Mouse (Mus musculus): ENCODE measurements around the gene Macrod1.

The Macrod1 gene

DNA sequence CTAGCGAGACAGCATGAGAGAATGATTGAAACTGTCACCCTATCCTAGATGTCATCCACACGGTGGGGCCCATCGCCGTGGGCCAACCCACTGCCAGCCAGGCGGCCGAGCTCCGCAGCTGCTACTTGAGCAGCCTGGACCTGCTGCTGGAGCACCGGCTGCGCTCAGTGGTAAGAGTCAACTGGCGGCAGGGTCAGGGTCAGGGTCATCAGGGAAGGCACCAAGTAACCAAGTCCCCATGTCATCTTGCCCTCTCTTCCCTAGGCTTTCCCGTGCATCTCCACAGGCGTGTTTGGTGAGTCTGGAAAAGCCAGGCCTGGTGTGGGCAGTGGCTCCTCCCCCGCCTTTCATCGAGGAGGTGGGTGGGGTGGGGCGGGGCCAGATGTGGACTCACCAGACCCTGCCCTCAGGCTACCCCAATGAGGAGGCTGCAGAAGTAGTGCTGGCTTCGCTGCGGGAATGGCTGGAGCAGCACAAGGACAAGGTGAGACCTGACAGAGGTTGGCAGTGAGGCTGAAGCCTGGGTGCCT, 140.2 kb downstream of the Macrod1 start:
- DNase-seq (ENCODE audit: low spot score in 2 of 2) = no peak

DNA sequence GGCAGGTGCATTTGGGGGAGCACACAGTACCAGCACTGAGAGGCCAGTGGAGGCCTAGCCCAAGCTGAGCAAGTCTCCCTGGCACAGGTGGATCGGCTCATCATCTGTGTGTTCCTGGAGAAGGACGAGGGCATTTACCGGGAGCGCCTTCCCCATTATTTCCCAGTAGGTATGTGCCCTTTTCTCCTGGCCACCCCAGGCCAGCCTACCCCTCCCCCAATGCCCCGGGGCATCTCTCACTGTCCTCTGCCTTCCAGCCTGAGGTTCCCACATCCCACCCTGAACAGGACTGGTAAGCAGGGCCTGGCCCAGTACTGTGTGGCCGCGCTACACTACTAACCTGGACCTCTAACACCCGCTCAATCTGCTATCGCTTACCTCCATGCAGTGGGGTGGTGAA, 140.8 kb downstream of the Macrod1 start:
- no peak for DNase-seq (ENCODE audit: low spot score in 2 of 2)

GRCm38 (mm10) chr19:7199089-7199488, 142.5 kb downstream of the Macrod1 start:
- no peak for DNase-seq (ENCODE audit: low spot score in 2 of 2)

GRCm38 (mm10) chr19:7200427-7200826, 143.8 kb downstream of the Macrod1 start:
- DNase-seq (ENCODE audit: low spot score in 2 of 2) = no peak

GRCm38 (mm10) chr19:7204898-7205297, 148.3 kb downstream of the Macrod1 start:
- DNase-seq (ENCODE audit: low spot score in 2 of 2) = no peak

DNA sequence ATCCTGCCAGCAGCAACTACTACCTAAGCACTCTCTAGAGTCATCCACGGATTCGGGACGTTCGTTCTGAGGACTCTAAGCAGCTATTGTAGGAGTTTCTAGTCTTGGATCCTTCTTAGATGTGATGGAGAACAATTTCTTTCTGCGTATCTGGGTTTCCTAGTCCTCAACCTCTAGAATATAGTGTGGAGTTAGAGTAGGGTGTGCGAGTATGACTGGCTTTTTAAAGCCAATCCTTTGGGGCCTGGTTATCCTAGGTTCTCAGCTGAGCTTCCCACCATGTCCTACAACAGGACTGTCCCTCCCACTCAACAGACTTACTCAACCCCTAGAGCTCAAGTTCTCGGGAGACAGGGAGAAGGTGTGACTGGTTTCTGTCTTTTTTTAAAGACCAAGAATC, 148.7 kb downstream of the Macrod1 start:
- DNase-seq (ENCODE audit: low spot score in 2 of 2) = no peak

DNA sequence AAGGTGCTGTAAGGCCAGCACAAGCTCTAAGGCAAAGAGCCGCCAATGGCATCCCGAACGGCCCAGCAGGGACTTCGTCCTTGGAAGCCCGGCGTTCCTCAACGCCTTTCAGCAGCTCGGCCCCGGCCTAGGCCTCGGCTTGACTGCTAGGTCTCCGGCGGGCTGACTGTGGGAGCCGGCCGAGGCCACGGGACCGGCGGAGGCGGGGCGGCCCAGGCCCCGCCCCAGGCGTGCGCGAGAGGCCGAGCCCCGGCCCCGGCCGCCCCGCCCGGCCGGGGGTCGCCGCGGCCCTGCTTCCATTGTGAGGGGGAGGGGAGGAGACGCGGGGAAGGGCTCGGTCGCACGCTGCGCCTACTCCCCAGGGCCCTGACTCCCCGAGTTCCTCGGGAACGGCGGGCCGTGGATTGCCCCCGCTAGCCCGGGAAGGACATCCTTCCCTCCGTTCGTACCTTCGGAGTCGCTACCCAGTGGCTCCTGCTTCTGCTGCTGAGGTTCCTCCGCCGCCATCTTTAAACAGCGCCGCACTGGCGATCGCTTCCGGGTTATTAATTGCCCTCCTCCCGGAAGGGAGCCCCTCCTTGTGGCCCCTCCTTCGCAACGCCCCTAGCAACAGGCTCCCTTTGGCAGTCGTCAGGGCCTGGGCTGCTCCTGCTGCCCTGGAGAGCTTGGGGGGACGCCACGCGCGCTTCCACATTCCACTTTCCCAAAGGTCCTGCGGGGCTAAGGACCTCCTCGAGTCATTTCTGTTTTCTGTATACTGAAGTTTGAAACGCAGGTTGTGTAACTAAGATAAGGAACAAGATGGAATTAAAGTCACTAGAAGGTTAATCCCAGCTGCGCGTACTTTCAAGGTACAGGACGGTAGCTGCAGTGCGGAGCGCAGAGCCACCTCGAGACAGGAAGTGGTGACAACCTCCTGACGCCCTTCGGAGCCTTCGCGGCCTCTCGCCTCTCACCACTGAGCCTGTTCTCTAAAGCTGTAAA, 149.4 kb downstream of the Macrod1 start, which contains the start of gene Otub1:
Otub1 (minus strand) TSS at position 564 of the 984 bp plus-strand sequence.
- peak; percentile 91 to 92 for DNase-seq (ENCODE audit: low spot score in 2 of 2)

DNA sequence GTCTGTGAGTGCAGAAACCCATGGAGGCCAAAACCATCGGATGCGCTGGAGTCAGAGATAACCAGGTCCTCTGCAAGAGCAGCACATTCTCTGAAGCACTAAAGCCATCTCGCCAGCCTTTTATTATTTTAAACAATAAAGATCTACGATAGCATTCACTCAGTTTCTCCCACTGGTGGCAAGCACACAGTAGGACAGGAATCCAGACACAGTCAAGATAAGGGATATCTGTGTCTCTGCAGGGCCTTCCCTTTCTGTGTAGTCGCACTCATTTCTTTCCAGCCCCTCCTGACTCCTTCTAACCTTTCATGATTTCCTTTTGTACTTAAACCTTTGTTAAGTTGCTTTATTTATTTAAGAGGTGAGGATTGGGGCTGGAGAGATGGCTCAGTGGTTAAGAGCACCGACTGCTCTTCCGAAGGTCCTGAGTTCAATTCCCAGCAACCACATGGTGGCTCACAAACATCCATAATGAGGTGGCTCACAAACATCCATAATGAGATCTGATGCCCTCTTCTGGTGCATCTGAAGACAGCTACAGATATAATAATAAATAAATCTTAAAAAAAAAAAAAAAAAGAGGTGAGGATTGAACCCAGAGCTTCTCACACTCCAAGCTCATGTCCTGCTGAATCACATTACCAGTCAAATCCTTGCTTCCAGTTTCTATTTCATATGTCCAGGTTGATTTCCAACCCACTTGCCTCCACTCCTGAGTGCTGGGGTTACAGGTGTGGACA, 153.5 kb downstream of the Macrod1 start:
- DNase-seq (ENCODE audit: low spot score in 2 of 2) = no peak

DNA sequence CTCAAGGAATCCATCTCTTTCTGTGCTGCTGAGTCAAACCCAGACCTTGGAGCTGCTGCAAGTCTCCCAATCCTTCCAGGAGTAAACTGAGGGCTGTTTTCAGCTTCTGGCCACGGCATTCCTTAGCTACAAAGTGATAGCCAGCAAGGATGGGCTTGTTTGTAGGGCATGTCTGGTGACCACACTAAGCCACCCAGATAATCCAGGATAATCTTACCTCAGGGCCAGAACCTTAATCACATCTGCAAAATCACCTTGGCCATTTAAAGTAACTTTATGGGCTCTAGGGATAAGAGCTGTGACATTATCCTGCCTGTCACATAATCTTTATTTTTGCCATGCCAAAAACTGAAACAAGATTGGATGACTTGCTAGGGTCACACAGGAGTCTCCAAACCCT, 155.6 kb downstream of the Macrod1 start:
- DNase-seq (ENCODE audit: low spot score in 2 of 2) = no peak

DNA sequence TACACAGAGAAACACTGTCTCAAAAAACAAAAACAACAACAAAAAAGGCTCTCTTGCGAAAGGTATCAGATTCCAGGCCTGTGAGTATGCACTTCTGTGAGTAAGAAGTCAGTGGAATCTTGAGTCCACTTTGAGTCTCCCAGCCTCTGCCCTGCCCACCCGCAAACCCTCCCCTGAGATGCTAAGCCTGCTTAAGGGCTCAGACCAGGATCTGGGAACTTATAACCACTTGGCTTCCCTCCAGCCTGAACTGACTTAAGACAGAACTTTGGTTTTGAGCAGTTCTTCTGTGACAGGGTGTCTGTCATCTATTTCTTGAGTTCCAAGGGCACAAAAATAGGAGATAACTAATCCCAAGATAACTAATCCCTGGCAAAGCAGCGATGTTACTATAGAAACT, 156.4 kb downstream of the Macrod1 start:
- no peak for DNase-seq (ENCODE audit: low spot score in 2 of 2)

DNA sequence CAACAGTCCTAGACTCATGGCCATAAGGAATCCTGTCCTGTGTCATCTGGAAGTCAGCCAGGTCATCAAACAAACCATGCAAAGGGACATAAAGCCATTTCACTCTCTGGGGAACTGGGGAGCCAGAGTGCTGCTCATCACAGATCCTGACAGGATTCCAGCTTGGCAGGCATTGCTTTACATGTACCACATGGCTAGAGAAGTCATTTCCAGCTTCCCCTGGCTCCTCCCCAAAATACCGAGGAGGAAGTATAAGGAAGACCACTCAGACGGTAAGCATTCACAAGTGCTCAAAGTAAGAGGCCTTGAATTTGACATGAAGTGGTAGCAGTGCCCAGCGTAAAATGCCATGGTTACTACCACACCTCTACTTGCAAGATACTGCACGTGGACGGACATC, 157.9 kb downstream of the Macrod1 start:
- no peak for DNase-seq (ENCODE audit: low spot score in 2 of 2)

- DNase-seq (ENCODE audit: low spot score in 2 of 2) = peak; percentile 96 to 97
Measured at GRCm38 (mm10) chr19:7217162-7217925, 160.7 kb downstream of the Macrod1 start, which contains the start of gene Cox8a. Gene Cox8a, minus strand, starts transcription at chr19:7217616.

DNA sequence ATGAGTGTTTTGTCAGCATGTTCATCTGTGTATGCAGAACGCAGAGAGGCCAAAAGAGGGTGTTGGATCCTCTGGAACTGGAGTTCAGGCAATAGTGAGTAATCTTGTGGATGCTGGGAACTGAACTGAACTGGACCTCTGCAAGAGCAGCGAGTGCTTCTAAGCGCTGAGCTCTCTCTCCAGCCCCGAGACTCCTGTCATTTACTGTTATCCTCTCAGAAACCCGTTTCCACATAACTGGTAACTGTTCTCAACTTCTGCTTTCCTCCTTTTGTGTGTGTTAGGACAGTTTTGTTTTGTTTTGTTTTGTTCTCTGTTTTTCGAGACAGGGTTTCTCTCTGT, 161.3 kb downstream of the Macrod1 start:
- no peak for DNase-seq (ENCODE audit: low spot score in 2 of 2)

DNA sequence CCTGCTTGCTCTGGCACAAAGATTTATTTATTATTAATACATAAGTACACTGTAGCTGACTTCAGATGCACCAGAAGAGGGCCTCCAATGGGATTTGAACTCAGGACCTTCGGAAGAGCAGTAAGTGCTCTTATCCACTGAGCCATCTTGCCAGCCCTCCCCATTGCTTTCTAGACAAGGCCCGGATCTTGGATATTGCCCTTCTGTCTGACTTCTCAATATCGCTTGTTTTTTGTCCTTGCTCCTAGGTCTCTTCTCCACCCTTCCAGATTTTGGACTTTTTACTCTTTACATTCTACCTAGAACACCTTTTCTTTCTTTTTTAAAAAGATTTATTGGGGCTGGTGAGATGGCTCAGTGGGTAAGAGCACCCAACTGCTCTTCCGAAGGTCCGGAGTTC, 162.1 kb downstream of the Macrod1 start:
- no peak for DNase-seq (ENCODE audit: low spot score in 2 of 2)

- DNase-seq (ENCODE audit: low spot score in 2 of 2) = no peak
Measured at GRCm38 (mm10) chr19:7222196-7222595, 165.6 kb downstream of the Macrod1 start.

GRCm38 (mm10) chr19:7223488-7223887, 166.9 kb downstream of the Macrod1 start:
- DNase-seq (ENCODE audit: low spot score in 2 of 2) = no peak

DNA sequence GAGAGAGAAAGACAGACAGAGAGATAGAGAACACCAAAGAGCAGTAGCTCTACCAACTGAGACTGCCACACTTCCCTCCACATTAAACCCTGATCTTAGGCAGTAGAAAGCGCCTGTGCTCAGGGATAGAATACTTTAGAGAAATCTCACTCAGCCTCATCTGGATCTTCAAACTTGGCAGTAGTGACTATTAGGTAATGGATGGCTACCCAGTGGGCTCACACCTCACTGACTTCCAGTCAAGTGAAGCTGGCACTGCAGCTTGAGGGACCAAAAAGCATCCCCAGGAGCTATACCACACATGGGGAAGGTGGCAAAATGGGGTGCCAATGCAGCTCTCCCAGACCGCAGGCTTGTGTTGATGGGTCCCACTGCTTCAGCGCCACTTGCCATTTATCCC, 167.6 kb downstream of the Macrod1 start:
- no peak for DNase-seq (ENCODE audit: low spot score in 2 of 2)

- no peak for DNase-seq (ENCODE audit: low spot score in 2 of 2)
Measured at GRCm38 (mm10) chr19:7225096-7225690, 168.6 kb downstream of the Macrod1 start.

DNA sequence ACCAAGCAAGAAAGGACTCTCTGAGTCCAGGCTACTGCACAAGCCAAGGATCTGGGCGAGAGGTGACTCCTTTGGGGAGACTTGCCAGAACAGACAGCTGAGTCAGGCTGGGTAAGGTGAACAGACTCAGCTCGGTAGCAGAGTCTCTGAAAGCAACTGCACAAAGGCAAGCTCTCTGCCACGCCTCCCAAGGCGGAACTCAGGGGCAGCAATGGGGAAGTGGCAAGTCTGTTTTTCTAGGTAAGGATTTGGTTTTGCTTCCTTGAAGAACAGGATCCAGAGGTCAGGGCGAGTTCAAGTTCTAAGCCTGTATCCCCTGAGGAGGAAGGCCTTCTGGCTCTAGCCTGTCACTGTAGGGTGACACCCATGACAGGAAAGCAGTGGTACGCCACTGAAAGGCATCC, 169.9 kb downstream of the Macrod1 start:
- DNase-seq (ENCODE audit: low spot score in 2 of 2) = peak in 1 of 2 experiments; percentile 29

DNA sequence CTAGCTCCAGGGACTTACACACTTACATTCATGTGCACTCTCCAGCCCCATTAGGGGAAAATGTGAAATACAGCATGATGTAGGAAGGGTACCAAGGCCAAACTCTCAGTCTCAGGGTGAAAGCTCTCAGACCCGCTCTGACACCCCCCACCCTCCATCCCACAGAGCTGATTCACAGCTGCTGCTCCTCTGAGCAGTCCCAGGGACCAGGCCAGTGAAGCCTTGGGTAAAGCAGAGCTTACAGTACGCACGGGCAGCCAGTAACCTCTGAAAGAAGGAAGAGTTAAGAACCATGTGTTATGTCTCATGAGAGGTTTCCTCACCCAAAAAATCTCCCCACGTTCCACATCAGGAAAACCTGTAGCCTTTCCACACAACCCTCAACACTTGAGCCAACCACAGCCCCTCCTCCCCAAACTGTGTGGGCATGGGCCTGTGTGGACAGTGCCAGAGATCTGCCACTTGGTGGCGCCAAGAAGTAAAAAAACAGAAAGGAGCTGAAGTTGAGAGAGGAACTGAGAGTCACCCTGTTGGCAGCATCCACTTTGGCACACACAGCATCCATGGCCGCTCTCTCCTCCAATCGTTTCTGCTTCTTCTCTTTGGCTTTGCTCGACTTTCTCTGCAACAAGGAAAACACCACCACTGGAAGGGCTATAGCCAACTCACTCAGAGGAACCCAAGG, 178.1 kb downstream of the Macrod1 start:
- DNase-seq (ENCODE audit: low spot score in 2 of 2) = peak; percentile 72 to 86

- DNase-seq (ENCODE audit: low spot score in 2 of 2) = no peak
Measured at GRCm38 (mm10) chr19:7235461-7235860, 178.9 kb downstream of the Macrod1 start.
